Mouse (Mus musculus) forebrain, embryonic 15.5 days (tissue): Measurements from ENCODE around the gene Cfap61. TPM values are rescaled to one million over a fixed set of nuclear protein-coding genes. Genes with fewer than 3 reads are reported as not detected.
A peak's percentile ranks its signal among the peaks of the same experiment; 100 is the strongest.

Source experiments
- ATAC-seq: fragments of 200-750 bp; cut with Nextera tagmentation; replicated peaks from 2 replicates; pipeline ENCODE4 v1.8.0; 2017; ENCODE audit warnings: mild to moderate bottlenecking, moderate TSS enrichment, moderate library complexity
- H3K27ac ChIP-seq: fragments of 300-500 bp; sonication (generic); replicated peaks from 2 replicates; pipeline ENCODE4 v1.5.1; 2015; ENCODE audit warnings: mild to moderate bottlenecking, inconsistent platforms
- H3K27me3 ChIP-seq: fragments of 300-500 bp; sonication (generic); 2 replicates; pipeline ENCODE4 v1.6.1; 2015; ENCODE audit warnings: inconsistent platforms
- H3K36me3 ChIP-seq: fragments of 300-500 bp; sonication (generic); 2 replicates; pipeline ENCODE4 v1.6.1; 2015; ENCODE audit warnings: mild to moderate bottlenecking, inconsistent platforms
- H3K4me1 ChIP-seq: fragments of 300-500 bp; sonication (generic); 2 replicates; pipeline ENCODE4 v1.6.1; 2015; ENCODE audit warnings: inconsistent platforms
- H3K4me2 ChIP-seq: fragments of 300-500 bp; sonication (generic); replicated peaks from 2 replicates; pipeline ENCODE4 v1.6.1; 2015; ENCODE audit warnings: mild to moderate bottlenecking, inconsistent platforms
- H3K4me3 ChIP-seq: fragments of 300-500 bp; sonication (generic); 2 replicates; pipeline ENCODE4 v1.5.1; 2015; ENCODE audit warnings: mild to moderate bottlenecking, inconsistent platforms
- H3K9ac ChIP-seq: fragments of 300-500 bp; sonication (generic); replicated peaks from 2 replicates; pipeline ENCODE4 v1.6.1; 2015; ENCODE audit warnings: mild to moderate bottlenecking, inconsistent platforms
- H3K9me3 ChIP-seq: fragments of 300-500 bp; sonication (generic); 2 replicates; pipeline ENCODE4 v1.6.1; 2016; ENCODE audit warnings: inconsistent platforms
- WGBS: fragments of 180-500 bp; shearing (Covaris S2); methylation state at CpG from one replicate; pipeline ENCODE4 v1.1.7; 2015; ENCODE audit warnings: mixed read lengths; 5-methylcytosine and 5-hydroxymethylcytosine counted together
- polyA plus RNA-seq: library from polyadenylated mRNA; unstranded; fragments of >200 nt; fragmentation: Nextera tagmentation; extraction: Ambion mirVana; gene quantifications from 2 replicates; pipeline ENCODE4 v1.2.1, GENCODE M21; 2015

Gene Cfap61
- polyA plus RNA-seq, 1 experiment from 2014 or later, result 1.9 TPM

DNA sequence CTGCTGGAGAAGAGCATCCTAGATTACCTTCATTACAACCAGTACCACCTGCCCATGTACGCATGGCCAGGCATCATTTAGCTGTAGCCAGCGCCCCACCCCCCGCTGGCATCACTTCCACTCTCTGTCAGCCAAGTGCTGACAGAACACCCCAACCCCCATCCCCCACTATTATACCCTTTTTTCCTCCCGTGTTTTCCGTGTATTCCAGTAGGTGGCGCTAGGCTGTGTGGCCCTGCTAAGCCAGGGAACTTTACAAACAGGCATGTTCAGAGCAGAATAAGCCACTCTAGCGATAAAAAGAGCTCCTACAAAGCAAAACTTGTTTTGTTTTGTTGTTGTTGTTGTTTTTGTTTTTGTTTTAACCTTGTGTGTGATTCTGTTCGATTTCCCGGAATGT, 280.1 kb downstream of the Cfap61 start:
- WGBS, result 1% methylated on average over 9 of the region's 9 CpGs
- Histone ChIP-seq H3K36me3 (no peaks in the 10 kb centered on the region), H3K9ac (no peak overlapping the region), H3K4me1 (peaks cover 51% of the 10 kb centered on the region), H3K27ac (0 out of 2 replicates have a peak overlapping the region, but pooled peaks have one; percentile 17), H3K4me3 (no peak overlapping the region), H3K9me3 (no peaks in the 10 kb centered on the region), H3K27me3 (no peaks in the 10 kb centered on the region), H3K4me2 (no peak overlapping the region)
- peak; percentile 29; the same call in 1 of the 2 replicates for ATAC-seq

DNA sequence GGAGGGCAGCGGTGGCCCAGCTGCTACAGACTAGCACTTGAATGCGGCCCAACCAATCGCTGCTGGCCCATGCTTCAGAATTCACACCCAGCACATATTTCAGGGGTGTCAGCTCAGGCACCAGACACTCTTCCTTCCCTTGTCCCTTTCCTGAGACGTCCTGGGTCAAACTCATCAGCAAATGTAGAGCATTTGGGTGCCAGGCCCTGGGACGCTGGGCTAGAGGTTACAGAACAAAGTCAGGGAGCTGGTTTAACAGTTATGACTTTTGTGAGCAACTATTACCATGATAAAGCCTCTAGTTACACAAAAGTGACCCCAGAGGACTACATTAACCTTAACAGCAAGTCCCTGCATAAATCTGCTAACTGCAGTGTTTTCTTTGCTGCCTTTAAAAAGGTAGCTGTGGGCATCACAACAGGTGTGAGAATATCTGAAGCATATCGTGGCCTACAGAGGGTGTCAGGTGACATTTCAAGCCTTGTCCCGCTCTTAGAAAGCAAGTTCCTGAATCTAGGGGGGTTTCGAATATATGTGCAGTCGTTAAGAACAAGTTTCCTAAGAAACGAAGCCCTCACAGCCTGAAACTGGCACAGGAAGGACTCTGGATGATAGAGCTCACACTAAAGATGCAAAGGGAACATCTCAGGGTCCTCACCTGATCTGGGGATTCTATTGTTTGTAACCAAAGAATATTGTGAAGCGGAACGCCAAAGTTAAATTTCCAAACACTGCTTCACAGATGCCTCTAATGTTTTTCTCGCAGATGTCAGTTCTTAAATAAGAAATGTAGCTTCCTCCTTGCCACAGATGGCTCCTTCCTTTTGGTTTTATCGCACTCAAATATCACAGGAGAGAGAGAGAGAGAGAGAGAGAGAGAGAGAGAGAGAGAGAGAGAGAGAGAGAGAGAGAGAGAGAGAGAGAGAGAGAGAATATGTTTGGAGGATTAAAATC, 281.8 kb downstream of the Cfap61 start:
- ATAC-seq, result no peak
- WGBS, result 29% methylated on average over 14 of the region's 14 CpGs
- Histone ChIP-seq H3K27me3 (no peaks in the 10 kb centered on the region), H3K4me3 (no peak overlapping the region), H3K9me3 (no peaks in the 10 kb centered on the region), H3K9ac (no peak overlapping the region), H3K4me2 (no peak overlapping the region), H3K27ac (peak overlapping the region; percentile 87), H3K36me3 (no peaks in the 10 kb centered on the region), H3K4me1 (peaks cover 63% of the 10 kb centered on the region)

DNA sequence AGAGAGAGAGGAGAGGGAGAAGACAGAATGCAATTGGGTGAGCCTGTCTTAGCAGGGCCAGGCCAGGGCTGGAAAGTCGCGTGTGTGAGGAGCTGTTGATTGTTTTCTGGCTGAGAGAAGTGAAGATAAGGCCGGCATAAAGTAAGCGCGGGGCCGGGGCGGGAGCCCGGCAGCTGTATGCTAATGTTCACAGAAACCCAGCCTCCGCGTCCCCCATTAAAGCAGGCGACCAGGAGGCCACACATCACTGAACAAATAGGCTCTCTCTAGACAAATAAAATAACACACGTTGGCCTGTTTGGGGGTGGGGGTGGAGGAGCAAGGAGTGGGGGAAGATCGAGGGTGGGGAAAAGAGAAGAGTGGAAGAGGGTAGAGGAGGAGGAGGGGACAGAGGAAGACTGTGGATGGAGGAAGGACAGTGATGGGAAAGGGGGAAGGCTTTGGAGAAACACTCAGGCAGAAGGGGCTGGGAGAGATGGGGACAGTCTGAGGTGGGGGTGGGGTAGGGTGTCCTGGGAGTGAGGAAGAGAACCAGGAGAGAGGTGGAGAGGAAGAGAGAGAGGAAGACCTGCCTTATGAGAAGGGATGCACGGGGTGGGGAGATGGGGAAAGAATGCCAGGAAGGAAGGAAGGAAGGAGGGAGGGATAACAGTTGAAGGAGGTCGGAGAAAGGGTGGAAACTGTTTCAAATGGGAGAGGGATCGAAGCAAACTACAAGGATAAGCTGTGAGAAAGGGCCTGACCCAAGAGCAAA, 282.8 kb downstream of the Cfap61 start:
- peak; percentile 33 for ATAC-seq
- H3K9ac ChIP-seq, result no peak overlapping the region; the same call in 1 of the 2 replicates
- no peaks in the 10 kb centered on the region for H3K36me3 ChIP-seq
- H3K4me2 ChIP-seq, result peak overlapping the region; percentile 45
- no peaks in the 10 kb centered on the region for H3K27me3 ChIP-seq
- peaks cover 63% of the 10 kb centered on the region for H3K4me1 ChIP-seq
- WGBS, result 2% methylated on average over 16 of the region's 16 CpGs
- peak overlapping the region; percentile 10; the same call in 1 of the 2 replicates for H3K4me3 ChIP-seq
- no peaks in the 10 kb centered on the region for H3K9me3 ChIP-seq
- H3K27ac ChIP-seq, result peak overlapping the region; percentile 87

DNA sequence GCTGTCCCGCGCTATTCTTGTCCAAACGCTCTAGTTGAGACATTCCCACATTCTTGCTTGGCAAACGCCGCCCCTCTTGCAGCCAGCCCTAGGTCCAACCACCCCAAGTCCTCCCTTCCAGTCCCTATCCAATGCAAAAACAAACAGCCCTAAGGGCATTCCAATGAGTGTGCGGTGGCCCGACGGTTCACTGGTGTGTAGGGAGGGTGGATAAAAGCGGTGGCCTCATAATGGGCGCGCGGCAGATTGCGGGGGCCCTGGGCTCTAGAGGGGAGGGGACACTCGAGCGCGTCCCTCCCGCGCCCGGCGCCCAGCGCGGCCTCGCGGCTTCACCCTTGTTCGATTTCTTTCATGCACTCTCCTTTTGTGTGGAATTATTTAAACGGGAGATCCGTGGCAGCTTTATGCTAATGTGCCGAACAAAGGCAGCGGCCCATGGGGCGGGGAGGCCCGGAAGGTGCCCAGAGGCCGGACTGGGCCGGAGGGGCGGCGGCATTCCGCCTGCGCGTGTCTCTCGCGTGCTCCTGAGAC, 283.6 kb downstream of the Cfap61 start:
- peak overlapping the region; percentile 45 for H3K4me2 ChIP-seq
- H3K27me3 ChIP-seq, result no peaks in the 10 kb centered on the region
- no peaks in the 10 kb centered on the region for H3K36me3 ChIP-seq
- 2% methylated on average over 40 of the region's 40 CpGs for WGBS
- H3K9me3 ChIP-seq, result no peaks in the 10 kb centered on the region
- H3K4me3 ChIP-seq, result peak overlapping the region; percentile 21
- peaks cover 63% of the 10 kb centered on the region for H3K4me1 ChIP-seq
- peak overlapping the region; percentile 43 for H3K9ac ChIP-seq
- peak; percentile 11 for ATAC-seq
- peak overlapping the region; percentile 87 for H3K27ac ChIP-seq

DNA sequence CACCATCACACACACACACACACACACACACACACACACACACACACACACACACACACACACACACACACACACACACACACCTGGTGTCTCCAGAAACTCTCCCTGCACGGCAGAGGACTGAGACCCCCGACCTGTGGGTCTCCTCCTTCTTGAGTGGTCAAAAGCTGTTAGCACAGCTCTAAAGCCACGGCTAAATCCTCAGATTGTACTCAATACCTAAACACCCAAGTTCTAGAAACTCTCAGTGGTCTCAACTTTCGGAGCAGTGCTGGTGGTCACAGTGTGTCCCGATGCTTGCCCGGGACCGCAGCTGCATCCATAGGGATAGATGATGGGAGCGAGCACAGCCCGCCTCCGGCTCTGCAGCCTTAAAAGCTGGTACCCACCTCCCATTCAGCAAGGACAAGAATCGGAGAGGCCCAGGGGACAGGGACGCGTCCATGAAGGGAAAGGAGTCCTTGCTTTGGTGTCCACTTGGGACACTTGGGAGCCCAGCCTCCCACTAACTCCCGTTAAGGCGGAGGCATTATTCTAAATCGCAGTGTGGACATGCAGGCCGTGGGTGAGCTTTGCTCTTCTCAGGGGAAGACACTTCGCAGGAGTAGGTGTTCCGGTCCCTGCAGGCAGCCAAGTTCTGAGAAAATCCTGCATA, 284.4 kb downstream of the Cfap61 start:
- no peak for ATAC-seq
- H3K27ac ChIP-seq, result peak overlapping the region; percentile 87
- H3K36me3 ChIP-seq, result no peaks in the 10 kb centered on the region
- no peaks in the 10 kb centered on the region for H3K27me3 ChIP-seq
- 7% methylated on average over 19 of the region's 19 CpGs for whole genome bisulfite sequencing
- H3K9me3 ChIP-seq, result no peaks in the 10 kb centered on the region
- peak overlapping the region; percentile 9; the same call in 1 of the 2 replicates for H3K9ac ChIP-seq
- peaks cover 69% of the 10 kb centered on the region for H3K4me1 ChIP-seq
- peak overlapping the region; percentile 4 for H3K4me3 ChIP-seq
- H3K4me2 ChIP-seq, result peak overlapping the region; percentile 45

DNA sequence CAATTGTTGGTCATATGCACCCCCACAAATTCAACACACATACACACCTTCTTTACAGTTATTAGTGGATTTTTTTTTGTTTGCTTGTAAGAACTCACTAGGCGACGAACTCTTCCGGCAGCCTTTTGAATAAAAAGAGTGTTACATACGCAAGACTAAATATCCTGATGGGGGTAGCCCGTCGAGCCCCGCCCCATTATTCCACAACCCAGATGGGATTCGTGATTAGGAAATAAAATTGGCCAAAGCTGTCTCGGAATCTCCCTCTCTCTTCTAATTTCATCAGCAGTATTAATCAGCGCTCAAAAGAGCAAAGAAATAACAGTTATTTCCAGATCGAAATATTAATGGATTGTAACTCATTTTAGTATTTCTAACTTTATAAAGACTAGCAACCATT, 285.2 kb downstream of the Cfap61 start:
- Histone ChIP-seq H3K36me3 (no peaks in the 10 kb centered on the region), H3K27ac (peak overlapping the region; percentile 55; the same call in 1 of the 2 replicates), H3K4me2 (peak overlapping the region; percentile 38; the same call in 1 of the 2 replicates), H3K9me3 (no peaks in the 10 kb centered on the region), H3K4me1 (peaks cover 64% of the 10 kb centered on the region), H3K9ac (no peak overlapping the region), H3K4me3 (no peak overlapping the region), H3K27me3 (no peaks in the 10 kb centered on the region)
- WGBS, result 8% methylated on average over 11 of the region's 11 CpGs
- no peak for ATAC-seq

- H3K9me3 ChIP-seq, result no peaks in the 10 kb centered on the region
- H3K9ac ChIP-seq, result peak overlapping the region; percentile 81
- no peaks in the 10 kb centered on the region for H3K27me3 ChIP-seq
- peak overlapping the region; percentile 97 for H3K4me3 ChIP-seq
- WGBS, result 1% methylated on average over 24 of the region's 24 CpGs
- H3K36me3 ChIP-seq, result no peaks in the 10 kb centered on the region
- 0 out of 2 replicates have a peak, but pooled peaks have one; percentile 1 for ATAC-seq
- H3K27ac ChIP-seq, result peak overlapping the region; percentile 99
- peaks cover 63% of the 10 kb centered on the region for H3K4me1 ChIP-seq
- peak overlapping the region; percentile 89 for H3K4me2 ChIP-seq
Measured at GRCm38 (mm10) chr2:146220591-146221075, 286.0 kb downstream of the Cfap61 start.

DNA sequence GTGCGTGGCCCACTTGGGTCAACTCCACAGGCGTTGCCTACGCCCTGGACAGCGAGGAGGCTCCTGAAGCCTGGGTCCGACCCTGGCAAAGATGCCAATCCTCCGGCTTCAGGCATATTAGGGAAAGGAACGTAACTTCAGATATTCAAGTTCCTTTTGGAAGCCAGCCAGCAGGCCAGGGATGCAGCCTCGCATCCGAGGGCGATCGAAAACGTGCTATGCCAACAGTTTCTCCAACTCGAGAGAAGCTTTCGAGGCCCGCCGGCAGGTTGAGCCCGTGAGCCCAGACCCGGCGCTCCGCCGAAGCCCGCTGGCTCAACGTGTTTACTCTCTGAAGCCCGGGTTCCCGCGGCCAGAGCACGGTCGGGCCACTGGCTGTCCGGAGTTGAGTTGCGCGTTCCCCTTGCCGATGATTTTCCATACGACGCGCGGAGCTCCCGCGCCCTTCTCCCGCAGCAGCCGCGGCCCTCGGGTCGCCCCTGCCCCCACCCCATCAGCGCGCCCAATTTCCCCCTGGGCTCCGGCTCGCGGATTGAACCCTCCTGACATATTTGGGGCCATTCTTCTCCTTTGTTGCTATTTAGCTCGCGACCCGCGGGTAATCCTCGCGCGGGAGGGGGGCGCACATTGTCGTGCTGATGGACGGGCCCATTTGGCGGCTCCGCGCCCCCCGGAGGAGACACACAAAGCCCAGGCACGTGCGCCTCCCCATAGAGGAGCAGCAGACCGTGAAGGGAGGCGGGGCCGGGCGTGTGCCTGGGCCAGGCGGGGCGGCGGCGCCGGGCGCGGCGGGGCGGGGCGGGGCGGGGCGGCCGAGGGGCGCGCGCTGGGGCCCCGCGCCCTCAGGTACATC, 286.7 kb downstream of the Cfap61 start, which contains the start of gene Insm1:
Insm1 (plus strand) TSS at position 846 of the 853 bp plus-strand sequence.
- peak within 1 kb of the TSS; percentile 97 for H3K4me3 ChIP-seq
- H3K4me1 ChIP-seq, result peaks cover 63% of the 10 kb centered on the region
- no peaks in the 10 kb centered on the region for H3K27me3 ChIP-seq
- peak within 1 kb of the TSS; percentile 95 for H3K9ac ChIP-seq
- no peaks in the 10 kb centered on the region for H3K36me3 ChIP-seq
- ATAC-seq, result peak; percentile 66
- H3K27ac ChIP-seq, result peak within 1 kb of the TSS; percentile 99
- under 1% methylated on average over 82 of the region's 86 CpGs for WGBS
- no peaks in the 10 kb centered on the region for H3K9me3 ChIP-seq
- peak within 1 kb of the TSS; percentile 89 for H3K4me2 ChIP-seq

- peak; percentile 80 for ATAC-seq
- Histone ChIP-seq H3K36me3 (no peaks in the 10 kb centered on the region), H3K4me1 (peaks cover 65% of the 10 kb centered on the region), H3K9ac (peak overlapping the region; percentile 95), H3K27me3 (no peaks in the 10 kb centered on the region), H3K27ac (peak overlapping the region; percentile 99), H3K4me3 (peak overlapping the region; percentile 97), H3K4me2 (peak overlapping the region; percentile 89), H3K9me3 (no peaks in the 10 kb centered on the region)
- under 1% methylated on average over 35 of the region's 44 CpGs for WGBS
Measured at GRCm38 (mm10) chr2:146221929-146222278, 287.3 kb downstream of the Cfap61 start.

DNA sequence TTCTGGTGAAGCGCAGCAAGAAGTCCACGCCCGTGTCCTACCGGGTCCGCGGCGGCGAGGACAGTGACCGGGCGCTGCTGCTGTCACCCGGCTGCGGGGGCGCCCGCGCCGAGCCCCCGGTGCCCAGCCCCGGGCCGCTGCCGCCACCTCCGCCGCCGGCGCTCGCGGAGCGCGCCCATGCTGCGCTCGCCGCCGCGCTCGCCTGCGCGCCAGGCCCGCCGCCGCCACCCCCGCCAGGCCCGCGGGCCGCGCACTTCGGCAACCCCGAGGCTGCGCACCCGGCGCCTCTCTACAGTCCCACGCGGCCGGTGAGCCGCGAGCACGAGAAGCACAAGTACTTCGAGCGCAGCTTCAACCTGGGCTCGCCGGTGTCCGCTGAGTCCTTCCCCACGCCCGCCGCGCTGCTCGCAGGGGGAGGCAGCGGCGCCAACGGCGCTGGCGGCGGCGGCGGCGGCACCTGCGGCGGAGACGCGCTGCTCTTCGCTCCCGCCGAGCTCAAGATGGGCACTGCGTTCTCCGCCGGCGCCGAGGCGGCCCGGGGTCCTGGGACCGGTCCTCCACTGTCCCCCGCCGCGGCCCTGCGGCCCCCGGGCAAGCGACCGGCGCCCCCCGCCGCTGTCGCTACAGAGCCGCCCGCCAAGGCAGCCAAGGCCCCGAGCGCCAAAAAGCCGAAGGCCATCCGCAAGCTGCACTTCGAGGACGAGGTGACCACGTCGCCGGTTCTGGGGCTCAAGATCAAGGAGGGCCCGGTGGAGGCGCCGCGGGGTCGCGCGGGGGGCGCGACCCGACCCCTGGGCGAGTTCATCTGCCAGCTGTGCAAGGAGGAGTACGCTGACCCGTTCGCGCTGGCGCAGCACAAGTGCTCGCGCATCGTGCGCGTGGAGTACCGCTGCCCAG, 287.9 kb downstream of the Cfap61 start:
- H3K27me3 ChIP-seq, result no peaks in the 10 kb centered on the region
- peak overlapping the region; percentile 99 for H3K27ac ChIP-seq
- H3K4me2 ChIP-seq, result peak overlapping the region; percentile 89
- H3K9me3 ChIP-seq, result no peaks in the 10 kb centered on the region
- peak overlapping the region; percentile 95 for H3K9ac ChIP-seq
- H3K4me1 ChIP-seq, result peaks cover 63% of the 10 kb centered on the region
- peak overlapping the region; percentile 97 for H3K4me3 ChIP-seq
- H3K36me3 ChIP-seq, result no peaks in the 10 kb centered on the region
- under 1% methylated on average over 119 of the region's 133 CpGs for WGBS
- ATAC-seq, result peak; percentile 19
